In the genomic region with DNA sequence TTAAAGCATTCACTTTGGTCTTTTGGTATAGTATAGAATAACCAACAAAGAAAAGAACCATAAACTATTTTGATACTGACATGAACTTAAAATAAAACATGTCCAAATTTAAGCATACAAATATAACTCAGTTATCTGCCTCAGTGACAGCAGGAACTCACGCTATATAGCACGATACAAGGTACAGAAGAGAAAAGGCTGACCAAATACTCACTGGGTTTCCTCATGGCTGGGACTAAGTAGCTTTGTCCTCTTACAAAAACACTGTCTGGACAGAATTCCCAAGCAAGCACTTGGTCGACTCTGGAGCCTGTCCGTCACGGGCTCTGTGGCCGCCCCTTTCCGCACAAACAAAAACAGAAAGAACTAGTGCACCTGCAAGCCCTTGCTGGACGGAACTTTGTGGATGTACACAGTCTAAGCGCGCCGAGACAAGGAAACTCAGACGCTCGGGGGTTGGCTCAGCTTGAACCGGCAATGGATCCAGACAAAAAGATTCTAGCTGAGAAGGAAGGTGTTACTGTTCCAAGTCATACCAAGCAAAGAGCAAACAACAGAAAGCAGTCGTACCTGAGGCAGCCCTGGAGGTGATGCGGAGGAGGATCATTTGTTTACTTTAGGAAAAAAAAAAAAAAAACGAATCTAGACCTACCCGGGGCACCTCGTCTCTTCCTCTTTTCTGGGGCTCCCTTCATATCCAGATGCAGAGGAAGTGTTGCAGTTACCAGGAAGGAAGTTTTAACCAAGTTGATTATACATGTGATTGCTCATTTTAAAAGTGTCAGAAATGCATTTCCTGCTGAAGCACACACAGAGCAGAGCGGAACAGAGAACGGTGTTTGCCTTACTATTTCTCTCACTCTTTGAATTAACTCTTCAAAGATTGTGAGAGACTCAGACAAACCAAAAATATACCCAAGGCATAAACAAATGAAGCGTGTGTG, we compare ENCODE assay signal across 8 mouse cellular contexts. TPM values are rescaled to one million over a fixed set of nuclear protein-coding genes. Genes with fewer than 3 reads are reported as not detected.
DNase-seq lines count a peak whose midpoint lies in the region; ATAC-seq lines count a peak whose summit lies in the region.

A gene (minus strand): TSS at position 712 of the 944 bp plus-strand sequence.

- no peak within 1 kb of the TSS for H3K9ac ChIP-seq in neural tube, embryonic 15.5 days (replicated peaks)
- no peak within 1 kb of the TSS for H3K9ac ChIP-seq in embryonic facial prominence, embryonic 14.5 days (ENCODE audit: low read depth, low read length)
- no peak within 1 kb of the TSS for H3K9ac ChIP-seq in kidney, embryonic 16.5 days (replicated peaks; ENCODE audit: low read length)

- H3K27me3 ChIP-seq in neural tube, embryonic 15.5 days (replicated peaks), result no peaks in the 10 kb centered on the region
- no peaks in the 10 kb centered on the region for H3K27me3 ChIP-seq in embryonic facial prominence, embryonic 14.5 days (replicated peaks; ENCODE audit: control insufficient read depth, insufficient read depth, low read length)
- no peaks in the 10 kb centered on the region for H3K27me3 ChIP-seq in kidney, embryonic 16.5 days (ENCODE audit: insufficient read depth, low read length)

- H3K36me3 ChIP-seq in neural tube, embryonic 15.5 days, result no peaks in the 10 kb centered on the region
- no peaks in the 10 kb centered on the region for H3K36me3 ChIP-seq in embryonic facial prominence, embryonic 14.5 days (ENCODE audit: control insufficient read depth, insufficient read depth, low read length)
- no peaks in the 10 kb centered on the region for H3K36me3 ChIP-seq in kidney, embryonic 16.5 days (ENCODE audit: insufficient read depth, low read length)

- no peak within 1 kb of the TSS for H3K27ac ChIP-seq in neural tube, embryonic 15.5 days (replicated peaks)
- H3K27ac ChIP-seq in embryonic facial prominence, embryonic 14.5 days (replicated peaks; ENCODE audit: low read depth, low read length), result peak within 1 kb of the TSS; percentile 52; the same call in 1 of the 2 replicates
- H3K27ac ChIP-seq in kidney, embryonic 16.5 days (ENCODE audit: low read length), result peak within 1 kb of the TSS; percentile 33; the same call in 1 of the 2 replicates

- H3K4me3 ChIP-seq in neural tube, embryonic 15.5 days (replicated peaks), result no peak within 1 kb of the TSS
- H3K4me3 ChIP-seq in embryonic facial prominence, embryonic 14.5 days (ENCODE audit: low read depth, low read length), result peak within 1 kb of the TSS; percentile 13; the same call in 1 of the 2 replicates
- peak within 1 kb of the TSS; percentile 29 for H3K4me3 ChIP-seq in kidney, embryonic 16.5 days (ENCODE audit: low read length)

- no peak for ATAC-seq in neural tube, embryonic 15.5 days (ENCODE audit: low FRiP score)
- no peak for ATAC-seq in embryonic facial prominence, embryonic 14.5 days (ENCODE audit: low read depth)
- ATAC-seq in kidney, embryonic 16.5 days (ENCODE audit: low FRiP score, low TSS enrichment), result no peak; the same call in 1 of the 2 replicates
- peak; percentile 82 for ATAC-seq in megakaryocyte, adult 5-6 weeks (ENCODE audit: poor library complexity, severe bottlenecking)

- H3K4me1 ChIP-seq in neural tube, embryonic 15.5 days, result no peaks in the 10 kb centered on the region
- no peaks in the 10 kb centered on the region; the same call in 1 of the 2 replicates for H3K4me1 ChIP-seq in embryonic facial prominence, embryonic 14.5 days (ENCODE audit: control insufficient read depth, insufficient read depth, low read length)
- H3K4me1 ChIP-seq in kidney, embryonic 16.5 days (ENCODE audit: insufficient read depth, low read length), result peaks cover 6% of the 10 kb centered on the region; the same call in 1 of the 2 replicates

- peak within 1 kb of the TSS; percentile 16; the same call in 1 of the 2 replicates for H3K4me2 ChIP-seq in neural tube, embryonic 15.5 days
- peak within 1 kb of the TSS; percentile 38 for H3K4me2 ChIP-seq in embryonic facial prominence, embryonic 14.5 days (ENCODE audit: low read depth, low read length)
- H3K4me2 ChIP-seq in kidney, embryonic 16.5 days (replicated peaks; ENCODE audit: low read depth, low read length), result peak within 1 kb of the TSS; percentile 37

- DNase-seq in neural tube, embryonic 10.5 days (ENCODE audit: extremely low spot score, low spot score), result no peak
- DNase-seq in embryonic facial prominence, embryonic 14.5 days (ENCODE audit: low spot score), result peak; percentile 12
- no peak for DNase-seq in adipocyte (ENCODE audit: low spot score)
- no peak for DNase-seq in cerebellum, adult 8-10 months
- no peak for DNase-seq in layer of hippocampus, postnatal 10 days (ENCODE audit: low spot score in 2 of 2)

- H3K9me3 ChIP-seq in neural tube, embryonic 15.5 days (replicated peaks), result no peaks in the 10 kb centered on the region
- H3K9me3 ChIP-seq in embryonic facial prominence, embryonic 14.5 days (ENCODE audit: control insufficient read depth, low read length), result no peaks in the 10 kb centered on the region
- H3K9me3 ChIP-seq in kidney, embryonic 16.5 days (ENCODE audit: low read length), result no peaks in the 10 kb centered on the region

- WGBS in neural tube, embryonic 15.5 days, result 72% methylated on average over 22 of the region's 22 CpGs
- WGBS in embryonic facial prominence, embryonic 14.5 days, result 49% methylated on average over 22 of the region's 22 CpGs
- 49% methylated on average over 22 of the region's 22 CpGs for WGBS in kidney, embryonic 16.5 days

RNA-seq across cellular contexts. Expression of the gene that starts here (rescaled TPM):
- 0.72 and 2.6 TPM in 2 replicates for polyA plus RNA-seq in neural tube, embryonic 15.5 days (2015; fragmentation: Nextera tagmentation; extraction: Ambion mirVana)
- 4.3 and 4.7 TPM in 2 replicates for polyA plus RNA-seq in embryonic facial prominence, embryonic 14.5 days (2014; fragmentation: Nextera tagmentation; extraction: Ambion mirVana)
- polyA plus RNA-seq in kidney, embryonic 16.5 days (2015; fragmentation: Nextera tagmentation; extraction: Ambion mirVana), result 2.7 and 2.9 TPM in 2 replicates
- total RNA-seq in megakaryocyte, adult 5-6 weeks (2015), result 122 and 129 TPM in 2 replicates
- total RNA-seq in megakaryocyte, adult 5-6 weeks (2017), result 57.3 and 67.7 TPM in 2 replicates
- 1 to 10 TPM; 3.3 to 4.9 TPM for total RNA-seq in layer of hippocampus, postnatal 10 days (2021)

Comparison
In these comparisons a context has a peak if more than half of its experiments do, and no peak if none do; other contexts are left out.
1. RNA of the gene that starts here (total RNA-seq): 57.3 to 129 TPM in megakaryocyte, adult 5-6 weeks; 3.3 to 4.9 TPM in layer of hippocampus, postnatal 10 days; every median in the first group is over 4 times any median in the second.
2. Peak in every context shown above with its lines, with median percentiles within 50 percentile points of each other: H3K4me2 ChIP-seq.